Mouse (Mus musculus) G1E (cell line): ENCODE measurements at regions not wholly inside any gene's neighbourhood (a gene's known extent, or its start where the extent isn't known, plus 50 kb on each side); places are given as distances from the start of the nearest gene placed in this dataset.

Source experiments
- ATAC-seq: 2 replicates; pipeline ENCODE4 v1.8.0; 2016; ENCODE audit warnings: mild to moderate bottlenecking; ENCODE audit not compliant: insufficient number of reproducible peaks, poor library complexity, low FRiP score, severe bottlenecking; ENCODE audit errors: extremely low read depth
- DNase-seq: peaks from one replicate; pipeline ENCODE4 v3.0.0; 2012; ENCODE audit warnings: low spot score
- H3K27me3 ChIP-seq: 2 replicates; pipeline ENCODE4 v1.6.1; 2012; ENCODE audit warnings: mild to moderate bottlenecking, low read length, inconsistent platforms; ENCODE audit not compliant: insufficient read depth
- H3K36me3 ChIP-seq: replicated peaks from 2 replicates; pipeline ENCODE3; 2012; ENCODE audit warnings: mild to moderate bottlenecking, inconsistent platforms
- H3K4me1 ChIP-seq: 2 replicates; pipeline ENCODE4 v1.6.1; 2012; ENCODE audit warnings: low read depth, low read length, inconsistent platforms, mixed read lengths; ENCODE audit not compliant: insufficient read depth
- H3K4me3 ChIP-seq: 2 replicates; pipeline ENCODE4 v1.5.1; 2012; ENCODE audit warnings: low read depth, mild to moderate bottlenecking, inconsistent platforms, low read length, moderate library complexity, mixed read lengths
- H3K9me3 ChIP-seq: replicated peaks from 2 replicates; pipeline ENCODE4 v1.6.1; 2012; ENCODE audit warnings: inconsistent platforms
- CTCF ChIP-seq: IDR thresholded peaks from 2 replicates; pipeline ENCODE4 v1.5.1; 2012; ENCODE audit warnings: low read depth, low read length, inconsistent platforms, mixed read lengths
- GATA1 ChIP-seq: IDR thresholded peaks from 2 replicates; pipeline ENCODE4 v1.6.1; 2012; ENCODE audit warnings: borderline replicate concordance, low read length, inconsistent platforms, mixed read lengths
- GATA2 ChIP-seq: IDR thresholded peaks from 2 replicates; pipeline ENCODE4 v1.6.1; 2012; ENCODE audit warnings: low read depth, low read length, inconsistent platforms, borderline replicate concordance
- POLR2AphosphoS5 ChIP-seq: IDR thresholded peaks from 2 replicates; pipeline ENCODE4 v1.6.1; 2012; ENCODE audit warnings: low read depth, low read length, inconsistent platforms; ENCODE audit not compliant: insufficient replicate concordance
- TAL1 ChIP-seq: conservative IDR thresholded peaks from 2 replicates; pipeline ENCODE4 v1.6.1; 2012; ENCODE audit warnings: low read depth, low read length, inconsistent platforms, mixed read lengths

- no peak for ATAC-seq
- TF ChIP-seq GATA1, result no peak
- no peak for DNase-seq
- no peaks in the 10 kb centered on the region for H3K4me1 ChIP-seq
- H3K9me3 ChIP-seq, result no peaks in the 10 kb centered on the region
- H3K36me3 ChIP-seq, result no peaks in the 10 kb centered on the region
- no peak overlapping the region for H3K4me3 ChIP-seq
- H3K27me3 ChIP-seq, result no peaks in the 10 kb centered on the region
Observed at GRCm38 (mm10) chr3:143477916-143478610, 596.3 kb upstream of the Pkn2 start.

DNA sequence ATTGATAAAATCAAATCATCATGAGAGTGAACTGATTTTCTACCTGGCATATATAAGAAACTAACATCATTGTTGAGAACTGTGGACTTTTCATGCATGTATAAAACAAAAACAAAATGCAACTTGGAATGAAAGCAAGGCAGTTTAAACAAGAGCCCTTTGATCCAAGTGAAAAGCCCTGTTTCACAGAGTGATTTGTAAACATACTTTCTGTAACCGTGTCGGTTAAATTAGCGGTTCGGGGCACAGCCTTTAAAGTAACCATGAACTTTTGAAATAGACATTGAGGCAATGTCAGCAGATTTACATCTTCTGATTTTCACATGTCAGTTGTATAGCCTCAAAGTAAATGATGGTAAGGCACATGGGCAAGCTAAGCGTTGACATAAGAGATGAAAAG, 593.7 kb upstream of the Pkn2 start:
- DNase-seq (no peak), ATAC-seq (no peak)
- TF ChIP-seq POLR2AphosphoS5, result no peak
- TF ChIP-seq TAL1, result no peak
- no peak for TF ChIP-seq CTCF
- no peak for TF ChIP-seq GATA2
- TF ChIP-seq GATA1, result no peak
- no peaks in the 10 kb centered on the region for H3K27me3 ChIP-seq
- no peak overlapping the region for H3K4me3 ChIP-seq
- H3K9me3 ChIP-seq, result peaks cover 3% of the 10 kb centered on the region; the same call in 1 of the 2 replicates
- H3K36me3 ChIP-seq, result no peaks in the 10 kb centered on the region
- no peaks in the 10 kb centered on the region for H3K4me1 ChIP-seq

DNA sequence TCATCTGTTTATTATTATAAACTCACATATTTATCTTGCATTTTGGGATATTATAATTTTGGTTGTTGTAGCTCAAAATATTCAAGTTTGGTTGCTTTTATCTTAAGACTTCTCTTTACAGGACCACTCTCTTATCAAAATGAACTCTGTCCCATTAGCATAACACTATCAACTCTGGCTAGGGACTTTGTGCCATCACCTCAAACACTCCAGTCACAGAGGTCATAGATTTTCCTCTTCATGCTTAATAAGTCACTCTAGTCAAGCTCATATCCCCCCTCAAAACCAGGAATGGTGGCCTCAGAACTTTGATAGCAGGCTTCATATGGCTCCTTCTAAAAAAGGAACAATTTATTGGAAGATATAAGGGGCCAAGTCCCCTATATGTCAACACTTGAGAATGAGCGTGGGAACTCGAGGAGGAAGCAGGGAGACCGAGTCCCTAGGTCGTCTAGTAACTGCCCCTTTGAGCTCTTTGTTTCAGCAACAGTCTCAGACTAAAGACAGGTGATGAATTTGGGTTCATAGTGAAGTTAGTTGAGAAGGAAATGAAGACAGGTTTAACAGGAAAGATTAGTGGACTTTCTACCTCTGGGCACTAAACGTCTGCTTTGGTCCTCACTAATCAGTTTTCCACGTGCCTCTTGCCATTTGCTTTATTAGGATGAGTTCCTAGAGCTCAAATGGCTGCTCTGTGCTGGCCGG, 565.4 kb upstream of the Pkn2 start:
- no peak overlapping the region for H3K4me3 ChIP-seq
- no peaks in the 10 kb centered on the region for H3K4me1 ChIP-seq
- TF ChIP-seq GATA1, result no peak
- no peak for TF ChIP-seq POLR2AphosphoS5
- TF ChIP-seq CTCF, result no peak
- TF ChIP-seq TAL1, result no peak
- no peak for TF ChIP-seq GATA2
- no peak for ATAC-seq
- H3K27me3 ChIP-seq, result no peaks in the 10 kb centered on the region
- DNase-seq, result no peak
- H3K36me3 ChIP-seq, result no peaks in the 10 kb centered on the region
- no peaks in the 10 kb centered on the region; the same call in 1 of the 2 replicates for H3K9me3 ChIP-seq

GRCm38 (mm10) chr3:143417401-143417800, 535.6 kb upstream of the Pkn2 start:
- Histone ChIP-seq H3K36me3 (no peaks in the 10 kb centered on the region), H3K4me3 (no peak overlapping the region), H3K27me3 (no peaks in the 10 kb centered on the region), H3K9me3 (peaks cover 17% of the 10 kb centered on the region; the same call in 1 of the 2 replicates), H3K4me1 (no peaks in the 10 kb centered on the region)
- no peak for DNase-seq
- ATAC-seq, result no peak
- no peak for TF ChIP-seq CTCF
- no peak for TF ChIP-seq GATA1
- TF ChIP-seq POLR2AphosphoS5, result no peak
- no peak for TF ChIP-seq TAL1
- TF ChIP-seq GATA2, result no peak

DNA sequence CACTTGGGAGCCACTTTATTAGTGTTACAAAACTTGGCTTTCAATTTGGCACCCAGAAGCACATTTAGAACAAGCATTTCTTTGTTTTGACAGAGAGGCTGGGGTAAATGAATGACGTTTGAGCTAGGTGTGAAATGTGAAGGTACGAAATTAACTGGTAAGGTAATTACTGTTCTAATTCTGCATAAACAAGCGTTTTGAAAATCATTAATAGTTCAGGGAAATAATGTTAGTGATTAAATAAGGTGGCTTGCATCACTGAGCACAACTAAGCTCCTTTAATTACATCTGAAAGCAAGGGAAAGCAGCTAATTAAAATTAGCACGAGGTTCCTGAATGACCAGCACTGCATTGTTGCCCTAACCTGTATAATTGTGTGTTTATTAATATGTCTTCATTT, 529.9 kb upstream of the Pkn2 start:
- ATAC-seq, result no peak
- Histone ChIP-seq H3K36me3 (no peaks in the 10 kb centered on the region), H3K4me1 (no peaks in the 10 kb centered on the region), H3K9me3 (peaks cover 12% of the 10 kb centered on the region; the same call in 1 of the 2 replicates), H3K4me3 (no peak overlapping the region), H3K27me3 (no peaks in the 10 kb centered on the region)
- no peak for DNase-seq
- TF ChIP-seq TAL1 (no peak), GATA1 (no peak), GATA2 (no peak), CTCF (no peak), POLR2AphosphoS5 (no peak)

DNA sequence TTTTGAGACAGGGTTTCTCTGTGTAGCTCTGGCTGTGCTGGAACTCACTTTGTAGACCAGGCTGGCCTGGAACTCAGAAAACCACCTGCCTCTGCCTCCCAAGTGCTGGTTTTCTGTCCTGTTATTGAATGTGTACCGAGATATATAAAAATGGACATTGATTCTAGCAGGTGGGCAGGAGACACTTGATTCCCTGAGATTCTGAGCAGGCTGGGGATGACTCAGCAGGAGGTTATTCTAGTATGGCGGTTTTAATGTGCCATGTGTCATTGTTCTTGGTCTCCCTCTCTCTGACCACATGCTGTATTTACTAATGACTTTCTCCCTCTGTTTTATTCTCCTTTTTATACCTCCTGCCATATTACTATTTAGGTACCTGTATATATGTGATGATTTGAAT, 517.2 kb upstream of the Pkn2 start:
- ATAC-seq (no peak), DNase-seq (no peak)
- H3K27me3 ChIP-seq, result no peaks in the 10 kb centered on the region
- H3K9me3 ChIP-seq, result no peaks in the 10 kb centered on the region
- no peaks in the 10 kb centered on the region for H3K36me3 ChIP-seq
- no peaks in the 10 kb centered on the region for H3K4me1 ChIP-seq
- H3K4me3 ChIP-seq, result no peak overlapping the region
- TF ChIP-seq CTCF (no peak), POLR2AphosphoS5 (no peak), GATA2 (no peak), GATA1 (no peak), TAL1 (no peak)

DNA sequence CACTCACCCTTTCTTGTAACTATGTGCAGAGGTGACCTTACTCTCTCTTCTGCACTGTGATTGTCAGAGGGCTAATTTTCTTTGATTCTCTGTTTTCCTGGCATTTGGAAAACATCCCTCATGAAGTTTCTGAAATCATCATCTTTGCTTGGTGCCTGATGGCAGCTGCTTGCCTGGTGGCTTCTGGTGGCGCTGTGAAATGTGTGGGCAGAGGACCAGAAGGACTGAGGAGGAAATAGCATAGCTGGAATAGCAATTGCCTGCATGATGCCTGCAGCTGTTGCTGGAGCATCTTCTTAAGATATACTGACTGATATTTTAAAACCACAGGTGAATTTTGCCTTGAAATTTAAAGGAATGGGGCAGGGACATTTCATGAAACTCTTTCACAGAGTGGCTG, 502.6 kb upstream of the Pkn2 start:
- H3K9me3 ChIP-seq, result peaks cover 5% of the 10 kb centered on the region; the same call in 1 of the 2 replicates
- no peaks in the 10 kb centered on the region for H3K4me1 ChIP-seq
- H3K4me3 ChIP-seq, result no peak overlapping the region
- H3K36me3 ChIP-seq, result no peaks in the 10 kb centered on the region
- H3K27me3 ChIP-seq, result no peaks in the 10 kb centered on the region
- no peak for TF ChIP-seq GATA1
- TF ChIP-seq GATA2, result no peak
- TF ChIP-seq POLR2AphosphoS5, result no peak
- no peak for TF ChIP-seq TAL1
- TF ChIP-seq CTCF, result no peak
- no peak for ATAC-seq
- DNase-seq, result no peak
